Comparison of ENCODE assay signal across 8 mouse cellular contexts in the genomic region with DNA sequence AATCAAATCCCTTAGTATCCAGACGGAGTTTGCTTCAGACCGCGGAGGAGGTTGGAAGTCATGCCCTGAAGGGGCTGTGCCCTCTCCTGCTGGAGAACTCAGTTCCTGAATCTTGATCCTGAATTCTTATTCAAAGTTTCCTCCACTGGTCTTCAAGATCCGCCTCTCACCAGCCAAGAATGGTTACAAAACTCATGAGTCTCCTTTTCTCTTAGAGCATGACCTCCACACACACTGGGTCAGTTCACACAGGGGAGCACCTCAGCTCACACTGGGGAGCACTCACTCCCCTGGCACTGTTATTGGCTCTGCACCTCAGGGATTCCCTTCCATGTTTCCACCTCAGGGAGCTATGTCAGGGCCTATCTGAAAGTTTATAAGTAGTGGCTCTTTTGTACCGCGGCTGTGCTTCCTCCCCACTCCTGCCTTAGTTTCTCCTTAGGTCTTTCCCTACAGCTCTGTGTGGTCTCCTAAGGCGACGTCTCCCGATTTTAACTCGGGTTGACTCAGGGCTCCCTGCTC. TPM values are rescaled to one million over a fixed set of nuclear protein-coding genes. Genes with fewer than 3 reads are reported as not detected.
DNase-seq lines count a peak whose midpoint lies in the region; ATAC-seq and TF ChIP-seq lines count a peak whose summit lies in the region.

No protein-coding gene starts in this region.

- 26% methylated on average over 10 of the region's 10 CpGs for WGBS in kidney, embryonic 16.5 days
- WGBS in embryonic facial prominence, embryonic 11.5 days = 18% methylated on average over 10 of the region's 10 CpGs
- 26% methylated on average over 10 of the region's 10 CpGs for WGBS in intestine, embryonic 14.5 days
- 22% methylated on average over 10 of the region's 10 CpGs for WGBS in midbrain, postnatal 0 days

- TF ChIP-seq CTCF in midbrain, postnatal 0 days (IDR thresholded peaks at IDR 0.05) = no peak

- H3K27ac ChIP-seq in kidney, embryonic 16.5 days (ENCODE audit: low read length) = peak overlapping the region; percentile 98
- peak overlapping the region; percentile 95 for H3K27ac ChIP-seq in embryonic facial prominence, embryonic 11.5 days (replicated peaks; ENCODE audit: low read depth, low read length)
- peak overlapping the region; percentile 96 for H3K27ac ChIP-seq in intestine, embryonic 14.5 days (ENCODE audit: low read depth)
- peak overlapping the region; percentile 89; the same call in 1 of the 2 replicates for H3K27ac ChIP-seq in midbrain, postnatal 0 days (ENCODE audit: low read depth, low read length)

- no peak for ATAC-seq in kidney, embryonic 16.5 days (ENCODE audit: low FRiP score, low TSS enrichment)
- ATAC-seq in embryonic facial prominence, embryonic 11.5 days (replicated peaks; ENCODE audit: insufficient number of reproducible peaks, low FRiP score, low TSS enrichment, low read depth) = no peak
- no peak for ATAC-seq in intestine, embryonic 14.5 days (replicated peaks; ENCODE audit: low FRiP score, low TSS enrichment, low read depth)
- no peak for ATAC-seq in midbrain, postnatal 0 days (ENCODE audit: low FRiP score)
- ATAC-seq in activated CD4-positive, CD25-positive, alpha-beta regulatory T cell, adult 4 months = no peak

- peak overlapping the region; percentile 68 for H3K4me3 ChIP-seq in kidney, embryonic 16.5 days (ENCODE audit: low read length)
- H3K4me3 ChIP-seq in embryonic facial prominence, embryonic 11.5 days (ENCODE audit: low read depth, low read length) = peak overlapping the region; percentile 73
- H3K4me3 ChIP-seq in intestine, embryonic 14.5 days (ENCODE audit: low read depth, low read length) = peak overlapping the region; percentile 68
- H3K4me3 ChIP-seq in midbrain, postnatal 0 days (ENCODE audit: low read depth, low read length) = peak overlapping the region; percentile 76

- peaks cover 48% of the 10 kb centered on the region for H3K4me1 ChIP-seq in kidney, embryonic 16.5 days (ENCODE audit: insufficient read depth, low read length)
- peaks cover 5% of the 10 kb centered on the region for H3K4me1 ChIP-seq in embryonic facial prominence, embryonic 11.5 days (ENCODE audit: control insufficient read depth, insufficient read depth, low read length)
- peaks cover 42% of the 10 kb centered on the region for H3K4me1 ChIP-seq in intestine, embryonic 14.5 days (replicated peaks; ENCODE audit: control insufficient read depth, insufficient read depth, low read length)
- peaks cover 11% of the 10 kb centered on the region for H3K4me1 ChIP-seq in midbrain, postnatal 0 days (ENCODE audit: insufficient read depth, low read length)

- peak overlapping the region; percentile 85 for H3K9ac ChIP-seq in kidney, embryonic 16.5 days (replicated peaks; ENCODE audit: low read length)
- peak overlapping the region; percentile 86 for H3K9ac ChIP-seq in embryonic facial prominence, embryonic 11.5 days (replicated peaks; ENCODE audit: low read length)
- peak overlapping the region; percentile 62 for H3K9ac ChIP-seq in intestine, embryonic 14.5 days (ENCODE audit: low read length)
- H3K9ac ChIP-seq in midbrain, postnatal 0 days (replicated peaks; ENCODE audit: low read length, poor library complexity, severe bottlenecking) = peak overlapping the region; percentile 83

- H3K36me3 ChIP-seq in kidney, embryonic 16.5 days (ENCODE audit: insufficient read depth, low read length) = no peaks in the 10 kb centered on the region
- no peaks in the 10 kb centered on the region; the same call in 1 of the 2 replicates for H3K36me3 ChIP-seq in embryonic facial prominence, embryonic 11.5 days (replicated peaks; ENCODE audit: control insufficient read depth, insufficient read depth, low read depth, low read length)
- H3K36me3 ChIP-seq in intestine, embryonic 14.5 days (ENCODE audit: control insufficient read depth, insufficient read depth, low read length) = no peaks in the 10 kb centered on the region
- no peaks in the 10 kb centered on the region for H3K36me3 ChIP-seq in midbrain, postnatal 0 days (ENCODE audit: insufficient read depth, low read length)

- no peaks in the 10 kb centered on the region for H3K27me3 ChIP-seq in kidney, embryonic 16.5 days (ENCODE audit: insufficient read depth, low read length)
- no peaks in the 10 kb centered on the region for H3K27me3 ChIP-seq in embryonic facial prominence, embryonic 11.5 days (ENCODE audit: control insufficient read depth, insufficient read depth, low read length)
- no peaks in the 10 kb centered on the region for H3K27me3 ChIP-seq in intestine, embryonic 14.5 days (replicated peaks; ENCODE audit: control insufficient read depth, insufficient read depth, low read length)
- no peaks in the 10 kb centered on the region for H3K27me3 ChIP-seq in midbrain, postnatal 0 days (ENCODE audit: insufficient read depth, low read length)

- no peaks in the 10 kb centered on the region for H3K9me3 ChIP-seq in kidney, embryonic 16.5 days (ENCODE audit: low read length)
- no peaks in the 10 kb centered on the region for H3K9me3 ChIP-seq in embryonic facial prominence, embryonic 11.5 days (replicated peaks; ENCODE audit: control insufficient read depth, low read length)
- no peaks in the 10 kb centered on the region for H3K9me3 ChIP-seq in intestine, embryonic 14.5 days (ENCODE audit: control insufficient read depth, low read length)
- H3K9me3 ChIP-seq in midbrain, postnatal 0 days (ENCODE audit: low read length) = no peaks in the 10 kb centered on the region

- H3K4me2 ChIP-seq in kidney, embryonic 16.5 days (replicated peaks; ENCODE audit: low read depth, low read length) = peak overlapping the region; percentile 83
- H3K4me2 ChIP-seq in embryonic facial prominence, embryonic 11.5 days (ENCODE audit: low read depth, low read length) = peak overlapping the region; percentile 93
- peak overlapping the region; percentile 92 for H3K4me2 ChIP-seq in intestine, embryonic 14.5 days (ENCODE audit: low read length)
- H3K4me2 ChIP-seq in midbrain, postnatal 0 days (ENCODE audit: low read depth, low read length, poor library complexity, severe bottlenecking) = peak overlapping the region; percentile 91

- DNase-seq in kidney, postnatal 36 days = no peak
- no peak for DNase-seq in embryonic facial prominence, embryonic 11.5 days (ENCODE audit: low spot score)
- no peak for DNase-seq in intestine, embryonic 14.5 days (ENCODE audit: low spot score)
- DNase-seq in midbrain, postnatal 0 days (ENCODE audit: low spot score) = no peak
- no peak for DNase-seq in right cerebral cortex, postnatal 25 days
- DNase-seq in thymus, postnatal 36 days = no peak

RNA-seq across cellular contexts. Expression of gene Ppp1r18, which starts 0.5 kb away (rescaled TPM):
- polyA plus RNA-seq in kidney, embryonic 16.5 days (2015; fragmentation: Nextera tagmentation; extraction: Ambion mirVana) = 22.2 and 25.2 TPM in 2 replicates
- 24.1 and 24.6 TPM in 2 replicates for polyA plus RNA-seq in embryonic facial prominence, embryonic 11.5 days (2014; fragmentation: Nextera tagmentation; extraction: Ambion mirVana)
- polyA plus RNA-seq in intestine, embryonic 14.5 days (2014; fragmentation: Nextera tagmentation; extraction: Ambion mirVana) = 21.2 and 23.2 TPM in 2 replicates
- total RNA-seq in midbrain, postnatal 0 days (2014; rRNA removed) = 16.2 and 33.0 TPM in 2 replicates
- 14.1 and 14.4 TPM in 2 replicates for polyA plus RNA-seq in midbrain, postnatal 0 days (2015; fragmentation: Nextera tagmentation; extraction: Ambion mirVana)
- 100 to 1,000 TPM; 228 to 247 TPM for polyA plus RNA-seq in activated CD4-positive, CD25-positive, alpha-beta regulatory T cell, adult 4 months (2017; shearing (Covaris generic))

RNA-seq across cellular contexts. Expression of gene Nrm, which starts 3.8 kb away (rescaled TPM):
- 63.3 and 67.0 TPM in 2 replicates for polyA plus RNA-seq in kidney, embryonic 16.5 days (2015; fragmentation: Nextera tagmentation; extraction: Ambion mirVana)
- polyA plus RNA-seq in embryonic facial prominence, embryonic 11.5 days (2014; fragmentation: Nextera tagmentation; extraction: Ambion mirVana) = 48.8 and 53.2 TPM in 2 replicates
- 62.6 and 69.3 TPM in 2 replicates for polyA plus RNA-seq in intestine, embryonic 14.5 days (2014; fragmentation: Nextera tagmentation; extraction: Ambion mirVana)
- total RNA-seq in midbrain, postnatal 0 days (2014; rRNA removed) = 7.6 and 12.1 TPM in 2 replicates
- polyA plus RNA-seq in midbrain, postnatal 0 days (2015; fragmentation: Nextera tagmentation; extraction: Ambion mirVana) = 11.0 and 11.8 TPM in 2 replicates
- polyA plus RNA-seq in activated CD4-positive, CD25-positive, alpha-beta regulatory T cell, adult 4 months (2017; shearing (Covaris generic)) = 10 to 100 TPM; 38.4 to 44.7 TPM

RNA-seq across cellular contexts. Expression of gene Dhx16, which starts 14.7 kb away (rescaled TPM):
- 45.1 and 48.2 TPM in 2 replicates for polyA plus RNA-seq in kidney, embryonic 16.5 days (2015; fragmentation: Nextera tagmentation; extraction: Ambion mirVana)
- 38.6 and 47.2 TPM in 2 replicates for polyA plus RNA-seq in embryonic facial prominence, embryonic 11.5 days (2014; fragmentation: Nextera tagmentation; extraction: Ambion mirVana)
- 37.2 and 46.1 TPM in 2 replicates for polyA plus RNA-seq in intestine, embryonic 14.5 days (2014; fragmentation: Nextera tagmentation; extraction: Ambion mirVana)
- total RNA-seq in midbrain, postnatal 0 days (2014; rRNA removed) = 26.7 and 27.7 TPM in 2 replicates
- polyA plus RNA-seq in midbrain, postnatal 0 days (2015; fragmentation: Nextera tagmentation; extraction: Ambion mirVana) = 23.6 and 25.1 TPM in 2 replicates
- 10 to 100 TPM; 19.6 to 26.9 TPM for polyA plus RNA-seq in activated CD4-positive, CD25-positive, alpha-beta regulatory T cell, adult 4 months (2017; shearing (Covaris generic))

RNA-seq across cellular contexts. Expression of gene Mdc1, which starts 23.6 kb away (rescaled TPM):
- polyA plus RNA-seq in kidney, embryonic 16.5 days (2015; fragmentation: Nextera tagmentation; extraction: Ambion mirVana) = 16.3 and 16.7 TPM in 2 replicates
- polyA plus RNA-seq in embryonic facial prominence, embryonic 11.5 days (2014; fragmentation: Nextera tagmentation; extraction: Ambion mirVana) = 22.2 and 23.4 TPM in 2 replicates
- polyA plus RNA-seq in intestine, embryonic 14.5 days (2014; fragmentation: Nextera tagmentation; extraction: Ambion mirVana) = 16.6 and 17.8 TPM in 2 replicates
- total RNA-seq in midbrain, postnatal 0 days (2014; rRNA removed) = 22.4 and 22.6 TPM in 2 replicates
- 3.7 and 4.7 TPM in 2 replicates for polyA plus RNA-seq in midbrain, postnatal 0 days (2015; fragmentation: Nextera tagmentation; extraction: Ambion mirVana)
- polyA plus RNA-seq in activated CD4-positive, CD25-positive, alpha-beta regulatory T cell, adult 4 months (2017; shearing (Covaris generic)) = 1 to 10 TPM; 4.1 to 6.4 TPM

RNA-seq across cellular contexts. Expression of gene Tubb5, which starts 26.8 kb away (rescaled TPM):
- polyA plus RNA-seq in kidney, embryonic 16.5 days (2015; fragmentation: Nextera tagmentation; extraction: Ambion mirVana) = 905 and 985 TPM in 2 replicates
- polyA plus RNA-seq in embryonic facial prominence, embryonic 11.5 days (2014; fragmentation: Nextera tagmentation; extraction: Ambion mirVana) = 1,420 and 1,481 TPM in 2 replicates
- polyA plus RNA-seq in intestine, embryonic 14.5 days (2014; fragmentation: Nextera tagmentation; extraction: Ambion mirVana) = 923 and 1,006 TPM in 2 replicates
- total RNA-seq in midbrain, postnatal 0 days (2014; rRNA removed) = 3,416 and 3,526 TPM in 2 replicates
- polyA plus RNA-seq in midbrain, postnatal 0 days (2015; fragmentation: Nextera tagmentation; extraction: Ambion mirVana) = 1,872 and 1,886 TPM in 2 replicates
- polyA plus RNA-seq in activated CD4-positive, CD25-positive, alpha-beta regulatory T cell, adult 4 months (2017; shearing (Covaris generic)) = 100 to 1,000 TPM; 410 to 652 TPM
